Mouse (Mus musculus): ENCODE measurements around the gene Ret.

GRCm38 (mm10) chr6:118192882-118193281, 4.6 kb downstream of the Ret start:
- no peak for TF ChIP-seq POLR2A (IDR thresholded peaks at IDR 0.05; ENCODE audit: borderline replicate concordance, extremely low read depth, insufficient read depth, insufficient read length, poor library complexity, severe bottlenecking)
- no peak for TF ChIP-seq CTCF (IDR thresholded peaks at IDR 0.05; ENCODE audit: borderline replicate concordance, extremely low read depth, insufficient read depth, insufficient read length)
